Mouse (Mus musculus): ENCODE measurements around the gene Mprip. TPM values are rescaled to one million over a fixed set of nuclear protein-coding genes. Genes with fewer than 3 reads are reported as not detected.

Mprip gene
- polyA plus RNA-seq, 1 experiment from 2014 or later = 87.9 TPM

GRCm38 (mm10) chr11:59809071-59809669 lies 148.1 kb downstream of the Mprip start:
- H3K4me2 ChIP-seq (replicated peaks) = peak overlapping the region; percentile 86
- peaks cover 30% of the 10 kb centered on the region for H3K36me3 ChIP-seq
- no peak for ATAC-seq (ENCODE audit: insufficient number of reproducible peaks, insufficient read depth, low FRiP score, low TSS enrichment)
- peak overlapping the region; percentile 97 for H3K27ac ChIP-seq
- no peaks in the 10 kb centered on the region for H3K27me3 ChIP-seq
- peaks cover 18% of the 10 kb centered on the region for H3K4me1 ChIP-seq
- WGBS = under 1% methylated on average over 15 of the region's 15 CpGs
- H3K4me3 ChIP-seq = peak overlapping the region; percentile 85
- no peaks in the 10 kb centered on the region for H3K9me3 ChIP-seq
- H3K9ac ChIP-seq = peak overlapping the region; percentile 85

GRCm38 (mm10) chr11:59809670-59810474 lies 148.8 kb downstream of the Mprip start, which contains the start of gene Flcn:
Flcn (minus strand) TSS chr11:59810016.
- peak within 1 kb of the TSS; percentile 86 for H3K4me2 ChIP-seq (replicated peaks)
- H3K4me3 ChIP-seq = peak within 1 kb of the TSS; percentile 85
- under 1% methylated on average over 52 of the region's 52 CpGs for WGBS
- peak; percentile 92 for ATAC-seq (ENCODE audit: insufficient number of reproducible peaks, insufficient read depth, low FRiP score, low TSS enrichment)
- H3K27ac ChIP-seq = peak within 1 kb of the TSS; percentile 97
- peak within 1 kb of the TSS; percentile 85 for H3K9ac ChIP-seq
- peaks cover 18% of the 10 kb centered on the region for H3K4me1 ChIP-seq
- H3K27me3 ChIP-seq = no peaks in the 10 kb centered on the region
- no peaks in the 10 kb centered on the region for H3K9me3 ChIP-seq
- H3K36me3 ChIP-seq = peaks cover 23% of the 10 kb centered on the region

- peak overlapping the region; percentile 85 for H3K9ac ChIP-seq
- H3K36me3 ChIP-seq = peaks cover 18% of the 10 kb centered on the region
- H3K27ac ChIP-seq = peak overlapping the region; percentile 97
- no peak for ATAC-seq (ENCODE audit: insufficient number of reproducible peaks, insufficient read depth, low FRiP score, low TSS enrichment)
- H3K4me3 ChIP-seq = peak overlapping the region; percentile 85
- peaks cover 18% of the 10 kb centered on the region for H3K4me1 ChIP-seq
- H3K9me3 ChIP-seq = no peaks in the 10 kb centered on the region
- WGBS = 60% methylated on average over 14 of the region's 14 CpGs
- peak overlapping the region; percentile 86 for H3K4me2 ChIP-seq (replicated peaks)
- H3K27me3 ChIP-seq = no peaks in the 10 kb centered on the region
These were observed 149.5 kb downstream of the Mprip start for GRCm38 (mm10) chr11:59810480-59811158.

GRCm38 (mm10) chr11:59811211-59811610 lies 150.1 kb downstream of the Mprip start:
- H3K4me3 ChIP-seq = no peak overlapping the region; the same call in 1 of the 2 replicates
- peak overlapping the region; percentile 69 for H3K27ac ChIP-seq
- WGBS = 51% methylated on average over 4 of the region's 4 CpGs

GRCm38 (mm10) chr11:59813276-59813675 lies 152.2 kb downstream of the Mprip start:
- Histone ChIP-seq H3K4me1 (peaks cover 16% of the 10 kb centered on the region), H3K4me2 (replicated peaks) (no peak overlapping the region), H3K27ac (no peak overlapping the region), H3K9ac (no peak overlapping the region), H3K36me3 (peaks cover 25% of the 10 kb centered on the region), H3K9me3 (no peaks in the 10 kb centered on the region), H3K27me3 (no peaks in the 10 kb centered on the region), H3K4me3 (no peak overlapping the region)
- 55% methylated on average over 3 of the region's 3 CpGs for WGBS
- no peak for ATAC-seq (ENCODE audit: insufficient number of reproducible peaks, insufficient read depth, low FRiP score, low TSS enrichment)

More at GRCm38 (mm10) chr11:59811211-59811610, 150.1 kb downstream of the Mprip start:
- no peak for ATAC-seq (ENCODE audit: insufficient number of reproducible peaks, insufficient read depth, low FRiP score, low TSS enrichment)
- H3K4me1 ChIP-seq = peaks cover 18% of the 10 kb centered on the region
- H3K9ac ChIP-seq = no peak overlapping the region; the same call in 1 of the 2 replicates
- H3K4me2 ChIP-seq (replicated peaks) = peak overlapping the region; percentile 15; the same call in 1 of the 2 replicates
- H3K36me3 ChIP-seq = peaks cover 17% of the 10 kb centered on the region
- no peaks in the 10 kb centered on the region for H3K9me3 ChIP-seq
- H3K27me3 ChIP-seq = no peaks in the 10 kb centered on the region

GRCm38 (mm10) chr11:59814311-59814710 lies 153.2 kb downstream of the Mprip start:
- Histone ChIP-seq H3K36me3 (peaks cover 34% of the 10 kb centered on the region), H3K27me3 (no peaks in the 10 kb centered on the region), H3K4me3 (no peak overlapping the region), H3K9ac (no peak overlapping the region), H3K27ac (no peak overlapping the region), H3K9me3 (no peaks in the 10 kb centered on the region), H3K4me1 (peaks cover 7% of the 10 kb centered on the region; the same call in 1 of the 2 replicates), H3K4me2 (replicated peaks) (no peak overlapping the region)
- ATAC-seq (ENCODE audit: insufficient number of reproducible peaks, insufficient read depth, low FRiP score, low TSS enrichment) = no peak
- 71% methylated on average over 1 of the region's 1 CpGs for WGBS

GRCm38 (mm10) chr11:59814936-59815335 lies 153.8 kb downstream of the Mprip start:
- Histone ChIP-seq H3K4me1 (peaks cover 7% of the 10 kb centered on the region; the same call in 1 of the 2 replicates), H3K27me3 (no peaks in the 10 kb centered on the region), H3K27ac (no peak overlapping the region), H3K9ac (no peak overlapping the region), H3K36me3 (peaks cover 40% of the 10 kb centered on the region), H3K9me3 (no peaks in the 10 kb centered on the region), H3K4me3 (no peak overlapping the region), H3K4me2 (replicated peaks) (no peak overlapping the region)
- no peak for ATAC-seq (ENCODE audit: insufficient number of reproducible peaks, insufficient read depth, low FRiP score, low TSS enrichment)
- 86% methylated on average over 6 of the region's 6 CpGs for WGBS

- Histone ChIP-seq H3K36me3 (peaks cover 46% of the 10 kb centered on the region), H3K27me3 (no peaks in the 10 kb centered on the region), H3K4me1 (peaks cover 7% of the 10 kb centered on the region; the same call in 1 of the 2 replicates), H3K27ac (no peak overlapping the region), H3K9me3 (no peaks in the 10 kb centered on the region), H3K9ac (no peak overlapping the region), H3K4me2 (replicated peaks) (no peak overlapping the region), H3K4me3 (no peak overlapping the region)
- no peak for ATAC-seq (ENCODE audit: insufficient number of reproducible peaks, insufficient read depth, low FRiP score, low TSS enrichment)
- WGBS = 89% methylated on average over 6 of the region's 6 CpGs
These were observed 154.5 kb downstream of the Mprip start for GRCm38 (mm10) chr11:59815482-59816065.

- no peak overlapping the region for H3K4me3 ChIP-seq
- no peak overlapping the region for H3K4me2 ChIP-seq (replicated peaks)
- no peak overlapping the region for H3K27ac ChIP-seq
- H3K9ac ChIP-seq = no peak overlapping the region
- H3K9me3 ChIP-seq = no peaks in the 10 kb centered on the region
- H3K36me3 ChIP-seq = peaks cover 67% of the 10 kb centered on the region
- ATAC-seq (ENCODE audit: insufficient number of reproducible peaks, insufficient read depth, low FRiP score, low TSS enrichment) = no peak
- whole genome bisulfite sequencing = 94% methylated on average over 3 of the region's 3 CpGs
- no peaks in the 10 kb centered on the region for H3K27me3 ChIP-seq
- H3K4me1 ChIP-seq = no peaks in the 10 kb centered on the region
These were observed 156.8 kb downstream of the Mprip start for GRCm38 (mm10) chr11:59817916-59818315.

- Histone ChIP-seq H3K9ac (no peak overlapping the region), H3K36me3 (peaks cover 95% of the 10 kb centered on the region), H3K4me1 (no peaks in the 10 kb centered on the region), H3K9me3 (no peaks in the 10 kb centered on the region), H3K4me3 (no peak overlapping the region), H3K4me2 (replicated peaks) (no peak overlapping the region), H3K27ac (no peak overlapping the region), H3K27me3 (no peaks in the 10 kb centered on the region)
- WGBS = 92% methylated on average over 3 of the region's 3 CpGs
- no peak for ATAC-seq (ENCODE audit: insufficient number of reproducible peaks, insufficient read depth, low FRiP score, low TSS enrichment)
These were observed 160.5 kb downstream of the Mprip start for GRCm38 (mm10) chr11:59821625-59822024.

Data from embryonic facial prominence, embryonic 12.5 days (tissue).